Mouse (Mus musculus) left cerebral cortex, postnatal 36 days (tissue): ENCODE measurements around the gene Tagap. TPM values are rescaled to one million over a fixed set of nuclear protein-coding genes. Genes with fewer than 3 reads are reported as not detected.
"Not testable (repeated sequence)": the region's sequence is repeated elsewhere in the genome, so short reads cannot be mapped to it uniquely, and the experiment has no call there.

ENCODE experiments used
- DNase-seq, 2 experiments: peaks; one replicate each; pipeline ENCODE4 v3.0.0; 2021 to 2022; ENCODE audit warnings: low spot score in 2 of 2, mixed read lengths in 1 of 2
- intact Hi-C: fragments of 180-260 bp; cut with DNase I; formaldehyde crosslinking; loops from one replicate; pipeline ENCODE4 v1.15.1; 2025
- total RNA-seq, 2 experiments: library from RNA; stranded (reverse); gene quantifications; 2 replicates each; pipeline ENCODE4 v1.2.3; 2021

Tagap gene
- total RNA-seq, 2 experiments from 2014 or later = 5.5 to 6.0 TPM

DNA sequence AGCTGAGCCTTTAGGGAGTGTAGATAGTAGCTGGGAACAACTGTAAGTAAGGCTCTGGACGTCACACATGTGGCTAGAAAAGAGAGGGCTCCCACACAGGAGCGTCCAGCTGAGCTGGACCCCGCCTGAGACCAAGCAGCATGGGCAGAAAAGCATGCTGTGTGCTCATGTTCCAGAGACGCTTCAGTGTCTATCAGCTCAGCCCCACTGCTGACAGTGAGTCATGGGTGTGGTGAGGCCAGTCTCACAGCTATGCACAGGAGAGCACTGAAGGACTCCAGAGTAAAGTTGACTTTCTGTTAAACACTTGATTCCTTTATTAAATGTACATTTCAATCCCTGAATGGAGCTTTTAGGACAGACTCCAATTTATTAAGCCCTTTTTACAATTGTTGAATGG is 25.5 kb downstream of the Tagap start:
- intact Hi-C loops, DNase-seq: not testable (repeated sequence)

DNA sequence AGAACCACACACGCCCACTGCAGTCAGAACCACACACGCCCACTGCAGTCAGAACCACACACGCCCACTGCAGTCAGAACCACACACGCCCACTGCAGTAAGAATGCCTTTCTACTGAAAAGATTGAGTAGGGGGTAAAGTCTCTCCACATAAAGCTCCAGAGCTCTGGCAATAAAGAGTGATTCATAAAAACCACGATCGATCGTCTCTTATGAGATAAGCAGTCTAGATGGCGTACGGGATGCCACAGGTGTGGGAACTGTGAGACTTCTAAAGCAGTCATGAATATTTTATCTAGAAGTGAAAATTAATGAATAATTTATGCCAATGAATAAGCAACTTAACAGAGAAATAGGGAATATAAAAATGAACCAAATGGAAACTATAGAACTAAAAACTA is 31.4 kb downstream of the Tagap start:
- intact Hi-C loops, DNase-seq: not testable (repeated sequence)

DNA sequence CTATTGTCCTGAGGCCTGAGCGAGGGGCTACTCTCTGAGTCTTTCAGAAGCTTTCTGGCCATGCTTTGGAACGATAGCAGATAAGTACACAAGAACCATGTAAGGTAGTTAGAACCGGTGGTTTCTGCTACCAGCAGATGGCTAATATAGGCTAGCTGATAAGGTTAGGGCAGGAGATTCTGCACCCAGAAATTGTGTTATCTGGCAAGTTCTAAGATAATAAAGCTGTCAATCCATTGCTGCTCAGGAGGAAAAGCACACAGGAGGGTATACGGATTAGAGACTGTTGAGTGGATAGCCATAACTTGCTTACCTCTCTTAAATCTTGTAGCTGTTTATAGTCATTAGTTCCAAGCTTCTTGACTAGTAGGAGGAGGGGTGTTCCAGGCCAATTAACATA is 37.5 kb downstream of the Tagap start:
- DNase-seq, intact Hi-C loops: not testable (repeated sequence)

DNA sequence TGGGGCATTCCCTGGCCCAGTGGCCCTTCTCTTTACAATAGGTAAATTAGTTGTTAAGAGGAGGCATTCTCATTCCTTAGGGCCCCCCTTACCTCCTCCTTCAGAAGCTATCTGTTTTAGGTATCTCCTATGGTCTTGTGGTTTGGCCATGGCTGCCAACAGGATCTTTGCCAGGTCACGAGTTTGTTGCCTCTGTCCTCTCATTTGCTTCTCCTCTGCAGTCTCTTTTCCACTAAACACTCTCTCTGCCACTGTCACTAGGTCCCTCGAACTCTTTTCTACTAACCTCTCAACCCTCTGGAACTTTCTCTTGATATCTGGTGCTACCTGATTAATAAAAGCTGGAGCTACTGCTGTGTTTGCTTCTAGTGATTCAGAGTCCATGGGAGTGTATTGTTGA is 38.6 kb downstream of the Tagap start:
- intact Hi-C loops, DNase-seq: not testable (repeated sequence)

DNA sequence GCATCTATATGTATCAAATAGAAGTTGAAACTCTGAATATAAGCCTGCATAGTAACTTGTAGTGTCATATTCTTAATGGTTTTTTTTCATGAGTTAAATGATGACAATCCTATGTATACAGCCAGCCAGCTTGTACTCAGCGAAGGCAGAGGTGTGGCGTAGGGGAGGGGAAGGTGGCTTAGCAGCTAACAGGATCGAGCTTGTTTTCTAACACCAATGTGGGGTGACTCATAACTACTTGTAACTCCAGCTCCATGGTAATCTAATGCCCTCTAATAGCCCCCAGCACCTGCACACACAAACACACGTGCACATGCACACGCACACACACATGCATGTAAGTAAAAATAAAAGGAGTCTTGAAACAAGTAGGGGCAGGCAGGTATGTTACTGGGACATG is 42.7 kb downstream of the Tagap start:
- intact Hi-C loops, DNase-seq: not testable (repeated sequence)

DNA sequence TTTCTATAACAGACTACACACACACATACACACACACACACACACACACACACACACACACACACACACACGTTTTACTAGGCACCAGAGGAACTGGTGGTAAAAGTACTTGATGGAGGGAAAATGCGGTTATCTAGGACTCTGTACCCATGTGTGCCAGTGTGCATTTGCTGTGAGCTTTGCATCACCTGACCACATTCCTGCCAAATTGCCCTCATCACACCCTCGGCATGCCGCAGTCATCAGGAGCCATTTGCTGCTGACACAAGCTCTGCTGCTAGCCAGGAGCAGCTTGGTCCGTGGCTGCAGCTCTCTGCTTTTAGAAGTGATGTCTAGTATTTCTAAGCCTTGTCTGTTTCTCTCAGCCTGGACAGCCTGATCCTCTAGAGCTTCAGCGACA is 44.0 kb downstream of the Tagap start:
- intact Hi-C loops = not testable (repeated sequence)

DNA sequence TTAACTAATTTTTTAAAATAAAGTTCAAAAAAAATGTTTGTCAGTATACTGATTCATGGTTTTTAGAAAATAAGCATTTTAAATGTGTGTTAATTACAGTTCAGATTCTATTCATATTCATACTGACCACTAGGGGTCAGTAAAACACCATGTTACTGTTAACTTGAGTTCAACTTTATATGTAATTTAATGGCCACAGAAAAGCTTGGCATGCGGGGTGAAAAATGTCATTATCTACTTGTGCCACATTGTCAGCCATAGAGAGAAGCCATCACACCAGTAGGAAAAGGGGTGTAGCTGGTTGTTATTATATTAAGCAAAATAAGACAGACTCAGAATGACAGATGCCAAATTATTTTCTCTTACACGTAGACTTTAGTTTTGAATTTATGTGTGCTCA is 57.7 kb downstream of the Tagap start:
- intact Hi-C loops, DNase-seq: not testable (repeated sequence)

More for the DNA sequence above, 44.0 kb downstream of the Tagap start:
- not testable (repeated sequence) for DNase-seq

Other genes with a start within 250 kb of the Tagap start
- 1 to 10 TPM; 4.4 to 7.3 TPM for gene Fndc1, start 98.7 kb upstream of the Tagap start, total RNA-seq
- 10 to 100 TPM; 39.6 to 45.4 TPM for gene Rsph3a, start 19.6 kb downstream of the Tagap start, total RNA-seq
- under 1 TPM; 0.29 to 0.37 TPM for gene Gm49673, start 221.8 kb downstream of the Tagap start, total RNA-seq
- gene Rnaset2a, start 222.1 kb downstream of the Tagap start, total RNA-seq = 1 to 10 TPM; 4.6 to 5.1 TPM
- gene Fgfr1op, start 239.5 kb downstream of the Tagap start, total RNA-seq = 10 to 100 TPM; 16.4 to 18.1 TPM